25 mouse cellular contexts compared by ENCODE assay signal in genomic region chr9:58706024-58706423, GRCm38 (mm10). TPM values are rescaled to one million over a fixed set of nuclear protein-coding genes. Genes with fewer than 3 reads are reported as not detected.
"Had no signal": no experiment of that assay in that cellular context is flagged by ENCODE, and none has a peak within 500 bp of the region (broad histone marks: within the 10 kb centered on the region; RNA-seq: fewer than 3 reads in every experiment).

No protein-coding gene starts in this region.

- H3K9me3 ChIP-seq: limb, embryonic 10.5 days; limb, embryonic 13.5 days; liver, embryonic 12.5 days; liver, embryonic 15.5 days; lung, embryonic 15.5 days; midbrain, embryonic 12.5 days; midbrain, embryonic 15.5 days; neural tube, embryonic 12.5 days; neural tube, embryonic 15.5 days had no signal

- ATAC-seq: liver, embryonic 12.5 days; midbrain, embryonic 15.5 days had no signal

- DNase-seq: kidney, adult 9 months; kidney, postnatal 14 days; kidney, postnatal 4 days; layer of hippocampus, adult 9-11 months; liver; lung, adult 18-20 months; lung, postnatal 10 days; lung, postnatal 36 days; right cerebral cortex, adult 18-20 months; right cerebral cortex, postnatal 14 days; right cerebral cortex, postnatal 4 days; thymus, adult 18-20 months; thymus, postnatal 4 days had no signal

- H3K27ac ChIP-seq: limb, embryonic 10.5 days; limb, embryonic 13.5 days; liver, embryonic 12.5 days; liver, embryonic 15.5 days; lung, embryonic 15.5 days; midbrain, embryonic 12.5 days; midbrain, embryonic 15.5 days; neural tube, embryonic 12.5 days; neural tube, embryonic 15.5 days had no signal

- H3K4me3 ChIP-seq: limb, embryonic 10.5 days; limb, embryonic 13.5 days; liver, embryonic 12.5 days; liver, embryonic 15.5 days; lung, embryonic 15.5 days; midbrain, embryonic 12.5 days; midbrain, embryonic 15.5 days; neural tube, embryonic 12.5 days; neural tube, embryonic 15.5 days had no signal

- H3K27me3 ChIP-seq: limb, embryonic 13.5 days; lung, embryonic 15.5 days; midbrain, embryonic 12.5 days; midbrain, embryonic 15.5 days; neural tube, embryonic 12.5 days; neural tube, embryonic 15.5 days had no signal

- H3K4me2 ChIP-seq: limb, embryonic 13.5 days; liver, embryonic 12.5 days; liver, embryonic 15.5 days; lung, embryonic 15.5 days; midbrain, embryonic 12.5 days; midbrain, embryonic 15.5 days; neural tube, embryonic 12.5 days; neural tube, embryonic 15.5 days had no signal

- H3K4me1 ChIP-seq: liver, embryonic 12.5 days; liver, embryonic 15.5 days; lung, embryonic 15.5 days; midbrain, embryonic 12.5 days; midbrain, embryonic 15.5 days; neural tube, embryonic 12.5 days; neural tube, embryonic 15.5 days had no signal

- H3K9ac ChIP-seq: limb, embryonic 13.5 days; liver, embryonic 12.5 days; liver, embryonic 15.5 days; lung, embryonic 15.5 days; midbrain, embryonic 12.5 days; midbrain, embryonic 15.5 days; neural tube, embryonic 12.5 days; neural tube, embryonic 15.5 days had no signal

- H3K36me3 ChIP-seq: limb, embryonic 10.5 days; limb, embryonic 13.5 days; liver, embryonic 12.5 days; liver, embryonic 15.5 days; lung, embryonic 15.5 days; midbrain, embryonic 12.5 days; midbrain, embryonic 15.5 days; neural tube, embryonic 12.5 days; neural tube, embryonic 15.5 days had no signal

RNA-seq across cellular contexts. Expression of gene Rec114, which starts 37.7 kb away (rescaled TPM):
- total RNA-seq: layer of hippocampus, adult 18-20 months; left cerebral cortex, adult 18-20 months; left cerebral cortex, postnatal 25 days had no signal
